Mouse (Mus musculus) forebrain, embryonic 16.5 days (tissue): Measurements from ENCODE around the gene Oard1. TPM values are rescaled to one million over a fixed set of nuclear protein-coding genes. Genes with fewer than 3 reads are reported as not detected.

ENCODE experiments used
- ATAC-seq: fragments of 200-750 bp; cut with Nextera tagmentation; 2 replicates; pipeline ENCODE4 v1.8.0; 2017; ENCODE audit warnings: mild to moderate bottlenecking, moderate library complexity
- H3K27ac ChIP-seq: fragments of 300-500 bp; sonication (generic); 2 replicates; pipeline ENCODE4 v1.5.1; 2014; ENCODE audit warnings: low read length, control low read depth
- H3K27me3 ChIP-seq: fragments of 300-500 bp; sonication (generic); replicated peaks from 2 replicates; pipeline ENCODE4 v1.6.1; 2014; ENCODE audit warnings: low read length; ENCODE audit not compliant: control insufficient read depth, insufficient read depth
- H3K36me3 ChIP-seq: fragments of 300-500 bp; sonication (generic); 2 replicates; pipeline ENCODE4 v1.6.1; 2014; ENCODE audit not compliant: control insufficient read depth, insufficient read depth
- H3K4me1 ChIP-seq: fragments of 300-500 bp; sonication (generic); replicated peaks from 2 replicates; pipeline ENCODE4 v1.6.1; 2014; ENCODE audit warnings: low read length; ENCODE audit not compliant: control insufficient read depth, insufficient read depth
- H3K4me2 ChIP-seq: fragments of 300-500 bp; sonication (generic); 2 replicates; pipeline ENCODE4 v1.6.1; 2014; ENCODE audit warnings: mild to moderate bottlenecking, low read length, control low read depth
- H3K4me3 ChIP-seq: fragments of 300-500 bp; sonication (generic); replicated peaks from 2 replicates; pipeline ENCODE4 v1.5.1; 2014; ENCODE audit warnings: mild to moderate bottlenecking, low read length, control low read depth
- H3K9ac ChIP-seq: fragments of 300-500 bp; sonication (generic); replicated peaks from 2 replicates; pipeline ENCODE4 v1.6.1; 2014; ENCODE audit warnings: low read depth, low read length, control low read depth
- H3K9me3 ChIP-seq: fragments of 300-500 bp; sonication (generic); 2 replicates; pipeline ENCODE4 v1.6.1; 2016; ENCODE audit warnings: low read length; ENCODE audit not compliant: control insufficient read depth
- WGBS: fragments of 180-500 bp; shearing (Covaris S2); extraction: QIAGEN DNeasy Blood & Tissue Kit; methylation state at CpG from one replicate; pipeline ENCODE4 v1.1.7; 2014; 5-methylcytosine and 5-hydroxymethylcytosine counted together
- polyA plus RNA-seq: library from polyadenylated mRNA; unstranded; fragments of >200 nt; fragmentation: Nextera tagmentation; extraction: Ambion mirVana; gene quantifications from 2 replicates; pipeline ENCODE4 v1.2.1, GENCODE M21; 2015

Oard1 gene
- polyA plus RNA-seq, 1 experiment from 2014 or later = 49.1 TPM

DNA sequence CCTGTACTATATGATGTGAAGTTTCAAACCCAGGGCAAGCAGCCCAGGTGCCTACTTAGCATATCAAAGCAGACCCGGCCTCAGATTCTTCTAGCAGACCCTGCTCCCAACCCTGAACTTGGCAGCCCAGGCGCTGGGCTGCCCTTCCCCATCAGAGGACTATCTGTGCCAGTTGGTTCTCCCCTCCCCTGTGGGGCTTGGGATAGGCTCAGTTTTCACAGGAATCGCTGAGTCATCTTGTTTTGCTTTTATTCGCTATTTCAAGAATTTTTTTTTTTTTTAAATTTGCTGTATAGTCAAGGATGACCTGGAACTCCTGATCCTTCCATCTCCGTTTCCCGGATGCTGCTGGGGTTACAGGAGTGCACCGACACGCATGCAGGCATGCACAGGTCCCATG, 37.9 kb downstream of the Oard1 start:
- no peak overlapping the region for H3K4me2 ChIP-seq
- H3K27ac ChIP-seq = no peak overlapping the region
- H3K36me3 ChIP-seq = no peaks in the 10 kb centered on the region
- H3K4me1 ChIP-seq = peaks cover 3% of the 10 kb centered on the region; the same call in 1 of the 2 replicates
- no peaks in the 10 kb centered on the region for H3K27me3 ChIP-seq
- WGBS = 73% methylated on average over 8 of the region's 8 CpGs
- H3K4me3 ChIP-seq = no peak overlapping the region
- H3K9me3 ChIP-seq = no peaks in the 10 kb centered on the region
- ATAC-seq = no peak
- no peak overlapping the region for H3K9ac ChIP-seq

DNA sequence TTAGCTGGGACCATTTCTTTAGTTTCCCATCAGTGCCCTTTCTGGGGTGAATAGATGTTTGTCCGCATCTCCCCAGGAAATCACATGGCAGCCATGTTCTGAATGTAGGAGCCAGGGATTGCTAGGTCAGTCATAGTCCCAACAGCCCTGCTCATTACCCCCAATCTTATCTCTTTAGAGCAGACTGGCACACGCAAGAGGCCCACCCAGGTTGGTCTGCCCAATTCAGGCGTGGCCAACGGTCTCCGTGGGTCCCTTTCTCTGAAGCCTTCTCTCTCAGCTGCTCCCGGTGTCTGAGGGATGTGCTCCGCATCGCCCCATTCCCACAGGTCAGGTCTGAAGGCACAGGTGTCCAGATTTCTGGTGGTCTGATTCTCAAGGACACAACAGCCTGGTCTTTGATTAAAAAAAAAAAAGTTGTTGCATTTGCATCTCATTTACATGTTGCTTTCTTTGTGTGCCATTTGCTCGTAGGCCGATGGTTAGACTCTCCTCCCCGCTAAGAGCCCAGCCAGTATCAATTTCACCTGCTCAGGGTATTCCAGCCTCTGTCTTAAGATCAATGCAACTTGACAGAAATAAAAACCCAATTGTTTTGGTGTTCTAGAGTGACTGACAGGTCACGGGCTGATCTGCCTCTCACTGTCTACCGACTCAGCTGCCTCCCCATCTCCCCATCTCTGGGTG, 41.0 kb downstream of the Oard1 start:
- WGBS = 68% methylated on average over 13 of the region's 13 CpGs
- ATAC-seq = no peak
- no peak overlapping the region for H3K27ac ChIP-seq
- no peak overlapping the region for H3K4me3 ChIP-seq
- H3K9me3 ChIP-seq = no peaks in the 10 kb centered on the region
- peaks cover 3% of the 10 kb centered on the region; the same call in 1 of the 2 replicates for H3K4me1 ChIP-seq
- H3K27me3 ChIP-seq = no peaks in the 10 kb centered on the region
- H3K9ac ChIP-seq = no peak overlapping the region
- H3K4me2 ChIP-seq = no peak overlapping the region
- no peaks in the 10 kb centered on the region for H3K36me3 ChIP-seq

DNA sequence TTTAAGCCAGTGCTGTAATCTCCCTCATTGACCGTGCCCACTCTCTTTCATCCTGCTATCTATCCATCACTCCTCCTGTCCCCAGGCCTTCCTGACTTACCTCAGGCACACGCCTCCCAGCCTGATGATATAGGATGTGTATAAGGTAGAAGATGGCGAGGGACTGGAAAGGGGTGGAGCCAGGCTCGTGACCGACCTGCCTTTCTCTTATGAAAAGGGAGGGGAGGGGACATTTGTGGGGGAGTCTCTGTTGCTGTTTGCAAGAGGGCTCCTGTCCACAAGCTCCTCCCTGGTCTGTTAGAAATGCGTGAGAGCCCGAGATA, 41.5 kb downstream of the Oard1 start, which contains the start of gene Tspo2:
Gene Tspo2, minus strand, starts transcription at position 170 of the 323 bp plus-strand sequence.
- ATAC-seq = no peak
- no peak within 1 kb of the TSS for H3K9ac ChIP-seq
- no peaks in the 10 kb centered on the region for H3K9me3 ChIP-seq
- H3K36me3 ChIP-seq = no peaks in the 10 kb centered on the region
- peaks cover 3% of the 10 kb centered on the region; the same call in 1 of the 2 replicates for H3K4me1 ChIP-seq
- H3K4me2 ChIP-seq = no peak within 1 kb of the TSS
- no peak within 1 kb of the TSS for H3K27ac ChIP-seq
- 66% methylated on average over 7 of the region's 7 CpGs for WGBS
- no peak within 1 kb of the TSS for H3K4me3 ChIP-seq
- no peaks in the 10 kb centered on the region for H3K27me3 ChIP-seq

DNA sequence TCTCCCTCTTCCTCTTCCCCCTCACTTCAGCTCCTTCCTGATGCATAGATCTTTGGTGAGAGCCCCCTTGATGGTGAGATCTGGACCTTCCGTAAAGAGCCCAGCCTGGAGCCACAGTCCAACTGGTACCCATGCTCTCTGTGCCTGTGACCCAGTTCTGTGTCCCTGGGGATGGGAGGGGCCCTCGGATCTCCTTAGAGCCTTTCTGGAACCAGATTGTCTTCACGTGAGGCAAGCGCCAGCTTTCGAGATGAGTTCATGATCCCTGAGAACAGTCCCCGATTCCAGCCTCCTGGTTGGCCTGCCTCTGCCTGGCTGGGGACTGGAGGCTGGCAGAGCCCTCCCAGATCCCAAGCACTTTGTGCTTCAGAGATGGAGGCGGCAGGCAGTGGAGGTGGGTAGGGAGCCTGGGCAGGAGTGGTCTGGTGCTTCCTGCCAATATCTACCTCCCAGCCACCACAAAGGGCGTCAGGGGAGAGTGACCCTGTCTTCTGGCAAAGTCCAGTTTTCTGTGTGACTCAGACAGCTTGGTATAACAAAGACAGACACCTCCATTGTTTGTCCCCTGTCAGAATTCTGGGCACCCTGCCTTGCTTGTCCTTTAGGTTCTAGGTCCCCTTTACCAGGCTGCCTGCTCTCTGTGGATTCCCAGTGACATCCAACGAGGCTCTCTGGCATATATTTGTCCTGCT, 42.1 kb downstream of the Oard1 start:
- Histone ChIP-seq H3K9me3 (no peaks in the 10 kb centered on the region), H3K36me3 (no peaks in the 10 kb centered on the region), H3K4me3 (no peak overlapping the region), H3K4me1 (peaks cover 3% of the 10 kb centered on the region; the same call in 1 of the 2 replicates), H3K4me2 (no peak overlapping the region), H3K9ac (no peak overlapping the region), H3K27me3 (no peaks in the 10 kb centered on the region), H3K27ac (no peak overlapping the region)
- 53% methylated on average over 9 of the region's 9 CpGs for WGBS
- no peak for ATAC-seq

DNA sequence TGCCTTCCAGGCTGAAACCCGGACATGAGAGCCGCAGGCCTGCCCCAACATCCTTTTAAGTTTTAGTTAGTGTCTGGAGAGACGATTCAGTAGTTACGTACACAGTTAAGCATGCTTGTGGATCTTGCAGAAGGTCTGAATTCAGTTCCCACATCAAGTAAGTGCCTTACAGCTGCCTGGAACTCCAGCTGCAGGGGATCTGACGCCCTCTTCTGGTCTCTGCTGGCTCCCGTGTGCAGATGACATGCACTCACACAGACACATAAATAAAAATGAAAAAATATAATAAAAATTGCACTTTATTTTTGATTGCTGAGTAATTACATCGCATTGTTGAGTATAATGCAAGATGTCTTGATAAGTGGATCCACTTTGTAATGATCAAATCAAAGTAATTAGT, 43.7 kb downstream of the Oard1 start:
- WGBS = 78% methylated on average over 7 of the region's 7 CpGs
- H3K36me3 ChIP-seq = no peaks in the 10 kb centered on the region
- no peak overlapping the region for H3K4me3 ChIP-seq
- H3K27ac ChIP-seq = no peak overlapping the region
- no peaks in the 10 kb centered on the region for H3K9me3 ChIP-seq
- no peak for ATAC-seq
- H3K4me2 ChIP-seq = no peak overlapping the region
- peaks cover 3% of the 10 kb centered on the region; the same call in 1 of the 2 replicates for H3K4me1 ChIP-seq
- no peaks in the 10 kb centered on the region for H3K27me3 ChIP-seq
- H3K9ac ChIP-seq = no peak overlapping the region

DNA sequence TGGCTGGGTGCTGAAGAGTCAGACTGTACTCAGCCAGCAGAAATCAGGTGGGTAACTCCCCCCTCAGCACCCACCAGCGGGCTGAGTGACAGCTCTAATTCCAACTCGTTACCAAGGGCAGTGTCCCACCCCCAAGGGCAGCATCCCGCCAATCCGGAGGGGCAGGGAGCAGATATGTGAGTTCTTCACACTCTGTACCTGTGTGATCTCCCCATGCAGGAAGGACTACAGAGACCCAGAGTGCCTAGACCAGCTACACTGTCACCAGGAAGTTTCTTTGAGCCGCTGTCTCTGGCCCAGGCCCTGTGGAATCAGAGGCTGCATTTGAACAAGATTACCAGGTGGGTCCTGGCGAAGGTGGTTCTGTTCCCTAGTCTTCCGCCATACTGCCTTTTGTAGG, 44.4 kb downstream of the Oard1 start:
- Histone ChIP-seq H3K27ac (no peak overlapping the region), H3K4me3 (no peak overlapping the region), H3K4me2 (no peak overlapping the region), H3K27me3 (no peaks in the 10 kb centered on the region), H3K4me1 (peaks cover 3% of the 10 kb centered on the region; the same call in 1 of the 2 replicates), H3K9me3 (no peaks in the 10 kb centered on the region), H3K36me3 (no peaks in the 10 kb centered on the region), H3K9ac (no peak overlapping the region)
- ATAC-seq = no peak
- 51% methylated on average over 7 of the region's 7 CpGs for WGBS

DNA sequence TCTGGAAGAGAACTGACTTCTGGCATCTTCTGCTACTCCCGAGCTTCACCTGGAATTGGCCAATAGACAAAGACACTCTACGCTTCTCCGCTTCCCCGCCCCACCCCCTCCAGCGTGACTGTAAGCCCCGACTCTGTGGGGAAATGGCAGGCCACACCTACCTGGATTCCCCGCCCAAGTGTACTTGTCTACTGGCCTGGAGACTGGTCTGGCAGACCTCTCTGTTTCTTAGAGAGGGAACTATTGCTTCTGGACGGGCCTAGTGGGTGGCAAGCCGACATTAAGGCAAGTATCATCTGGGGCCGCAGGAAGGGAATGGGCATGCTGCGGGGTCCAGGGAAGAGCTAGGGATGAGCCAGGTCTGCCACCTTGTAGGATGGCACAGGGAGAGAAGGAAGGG, 44.9 kb downstream of the Oard1 start, which contains the start of gene Unc5cl:
Gene Unc5cl, plus strand, starts transcription at position 214 of the 400 bp plus-strand sequence.
- Histone ChIP-seq H3K4me1 (peaks cover 3% of the 10 kb centered on the region; the same call in 1 of the 2 replicates), H3K9ac (no peak within 1 kb of the TSS), H3K9me3 (no peaks in the 10 kb centered on the region), H3K4me2 (no peak within 1 kb of the TSS), H3K36me3 (no peaks in the 10 kb centered on the region), H3K27me3 (no peaks in the 10 kb centered on the region), H3K27ac (no peak within 1 kb of the TSS), H3K4me3 (no peak within 1 kb of the TSS)
- 57% methylated on average over 11 of the region's 11 CpGs for WGBS
- no peak for ATAC-seq

DNA sequence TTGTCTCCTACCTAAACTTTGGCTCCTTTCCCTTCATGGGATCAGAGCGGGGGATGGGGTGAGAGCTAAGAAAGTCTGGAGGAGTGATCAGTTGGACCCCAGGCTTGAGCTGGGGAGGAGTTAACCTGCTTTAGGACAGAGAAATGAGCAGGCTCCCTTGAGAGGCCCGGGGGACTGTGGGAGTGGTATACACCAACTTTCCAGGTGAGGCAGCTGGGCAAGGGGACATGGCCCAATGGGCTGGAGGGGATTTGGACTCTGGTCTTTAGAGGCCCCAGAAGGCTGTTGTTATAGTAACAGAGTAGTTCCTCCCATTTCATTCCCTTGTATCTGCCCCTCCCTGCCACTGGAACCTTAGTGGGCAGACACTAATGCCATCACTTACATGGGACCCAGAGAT, 46.1 kb downstream of the Oard1 start:
- no peak for ATAC-seq
- Histone ChIP-seq H3K9me3 (no peaks in the 10 kb centered on the region), H3K27me3 (no peaks in the 10 kb centered on the region), H3K4me1 (peaks cover 3% of the 10 kb centered on the region; the same call in 1 of the 2 replicates), H3K36me3 (no peaks in the 10 kb centered on the region), H3K4me2 (no peak overlapping the region), H3K9ac (no peak overlapping the region), H3K27ac (no peak overlapping the region), H3K4me3 (no peak overlapping the region)
- WGBS = 95% methylated on average over 2 of the region's 2 CpGs

DNA sequence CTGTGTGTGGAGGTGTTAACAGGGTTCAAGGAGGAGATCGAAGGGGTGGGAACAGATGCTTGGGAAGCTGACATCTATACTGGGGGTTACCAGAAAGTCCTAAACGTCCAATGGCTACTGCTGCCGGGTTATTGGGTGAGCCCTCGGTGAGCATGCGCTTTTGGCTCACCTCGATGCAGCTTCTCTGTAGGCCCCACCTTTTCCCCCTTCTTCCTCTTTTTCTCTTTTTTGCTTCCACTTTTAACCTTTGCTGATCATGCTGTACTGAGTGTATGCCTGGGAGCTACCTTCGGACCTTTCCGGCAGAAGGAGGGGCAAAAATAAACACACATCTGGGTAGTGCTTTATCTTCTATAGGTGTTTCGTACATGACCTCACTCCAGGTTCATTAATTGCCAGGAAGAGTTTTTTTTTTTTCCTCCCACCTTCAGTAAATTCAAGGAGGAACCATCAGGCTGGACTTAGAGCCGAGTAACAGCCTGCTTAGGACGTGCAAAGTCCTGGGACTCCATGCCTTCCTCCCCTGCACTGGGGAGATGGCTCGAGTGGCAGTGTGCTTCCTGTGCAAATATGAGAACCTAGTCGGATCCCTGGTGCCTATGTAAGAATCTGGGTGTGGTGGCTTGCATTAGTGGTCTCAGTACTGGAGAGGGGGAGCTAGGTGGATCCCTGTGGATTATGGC, 48.3 kb downstream of the Oard1 start:
- Histone ChIP-seq H3K27ac (no peak overlapping the region), H3K27me3 (no peaks in the 10 kb centered on the region), H3K9ac (no peak overlapping the region), H3K36me3 (no peaks in the 10 kb centered on the region), H3K4me3 (no peak overlapping the region), H3K9me3 (no peaks in the 10 kb centered on the region), H3K4me2 (no peak overlapping the region), H3K4me1 (no peaks in the 10 kb centered on the region)
- 91% methylated on average over 13 of the region's 13 CpGs for WGBS
- no peak for ATAC-seq
